Mouse (Mus musculus): ENCODE results near the gene Gm42791.
A peak's percentile ranks its signal among the peaks of the same experiment; 100 is the strongest.

Gm42791 gene

DNA sequence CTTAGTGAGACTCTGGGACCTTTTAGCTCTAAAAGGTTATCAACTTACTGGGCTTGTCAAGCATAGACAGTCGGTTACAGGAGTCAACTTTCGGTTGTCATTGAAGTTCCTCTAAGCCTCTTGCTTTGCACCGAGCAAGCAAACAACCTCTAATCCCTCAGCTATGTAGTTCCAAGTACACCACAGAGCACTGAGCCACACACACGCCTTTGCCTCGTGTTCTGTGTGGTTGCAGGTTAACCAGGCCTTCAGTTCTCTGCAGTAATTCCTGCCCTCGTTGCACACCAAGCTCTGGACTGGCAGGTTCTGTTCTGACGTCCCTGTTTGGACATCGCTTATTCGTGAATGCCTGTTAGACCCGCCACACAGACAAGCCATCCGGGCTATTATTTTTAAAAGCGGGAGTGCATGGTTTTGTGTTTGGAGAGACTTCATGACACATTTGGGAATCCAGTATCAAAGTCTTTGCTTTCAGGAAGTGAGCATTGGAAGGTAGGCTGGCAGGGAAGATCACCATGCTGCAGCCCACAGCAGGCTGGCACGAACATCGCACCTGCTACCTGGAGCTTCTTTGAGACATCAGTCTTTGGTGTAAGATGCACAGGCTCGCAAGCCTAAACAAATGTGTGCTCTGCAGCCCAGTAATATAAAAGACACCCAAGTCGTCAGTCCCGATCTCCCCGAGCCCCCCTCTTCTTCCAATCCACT is 16.3 kb downstream of the Gm42791 start:
- no peak for DNase-seq (ENCODE audit: low spot score in 2 of 2)

DNA sequence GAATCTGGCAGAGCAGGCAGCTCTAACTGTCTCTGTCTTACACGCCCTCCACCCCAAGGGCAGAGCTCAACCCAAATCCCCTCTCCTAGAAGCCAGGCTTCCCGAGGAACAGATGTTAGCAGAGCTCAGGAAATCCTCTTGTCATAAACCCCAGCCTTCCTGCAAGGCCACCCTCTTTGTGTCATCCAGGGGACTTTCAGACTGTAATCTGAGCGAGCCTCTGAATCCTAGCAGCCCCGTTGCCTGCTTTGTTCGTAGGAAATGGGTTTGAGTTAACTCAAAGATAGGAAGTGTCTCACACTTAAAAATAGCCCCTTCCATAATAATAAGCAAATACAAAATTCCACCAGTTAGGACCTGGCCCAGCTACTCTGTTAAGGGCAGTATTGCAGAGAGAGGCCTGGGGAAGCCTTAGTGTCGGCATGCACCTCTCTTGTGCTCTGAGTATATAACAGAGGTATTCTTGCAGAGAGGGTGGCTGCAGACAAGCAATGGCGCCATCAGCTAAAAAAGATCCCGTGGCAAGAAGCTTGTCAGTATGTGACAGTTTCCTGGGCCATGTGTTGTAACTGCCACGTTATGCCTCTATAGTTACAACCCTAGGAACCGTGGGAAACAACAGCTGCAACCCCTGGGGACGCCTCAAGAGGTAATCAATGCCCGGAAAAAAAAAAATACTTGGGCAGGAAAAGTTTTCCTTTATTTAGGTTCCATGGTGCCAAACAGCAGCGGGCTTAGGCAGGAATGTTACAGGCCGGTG is 17.1 kb downstream of the Gm42791 start:
- DNase-seq (ENCODE audit: low spot score in 2 of 2): no peak

DNA sequence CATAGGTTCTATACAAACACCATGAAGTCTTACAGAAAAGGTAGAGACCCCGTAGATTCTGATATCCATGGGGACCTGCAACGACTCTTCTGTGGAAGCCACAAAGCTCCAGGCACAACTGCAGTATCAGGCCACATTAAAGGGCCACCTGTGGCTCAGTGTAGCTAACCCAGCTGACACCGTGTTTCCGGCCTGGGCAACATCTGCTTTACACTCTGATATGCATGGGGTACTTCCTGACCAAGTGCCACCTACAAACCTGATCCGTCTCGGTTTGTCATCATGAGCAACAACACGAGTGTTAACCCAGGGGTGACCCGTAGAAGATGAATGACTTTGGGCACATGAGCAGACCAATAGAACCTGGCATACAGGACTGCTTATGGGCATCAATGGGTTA is 18.1 kb downstream of the Gm42791 start:
- no peak for DNase-seq (ENCODE audit: low spot score in 2 of 2)

GRCm38 (mm10) chr5:148975035-148975434 is 19.9 kb downstream of the Gm42791 start:
- DNase-seq (ENCODE audit: low spot score in 2 of 2): no peak

GRCm38 (mm10) chr5:148973019-148973668 is 21.8 kb downstream of the Gm42791 start:
- DNase-seq (ENCODE audit: low spot score in 2 of 2): peak in 1 of 2 experiments; percentile 15

GRCm38 (mm10) chr5:148972167-148972566 is 22.8 kb downstream of the Gm42791 start:
- no peak for DNase-seq (ENCODE audit: low spot score in 2 of 2)

- no peak for DNase-seq (ENCODE audit: low spot score in 2 of 2)
Observed at GRCm38 (mm10) chr5:148969648-148970047, 25.3 kb downstream of the Gm42791 start.

GRCm38 (mm10) chr5:148968958-148969576 is 25.9 kb downstream of the Gm42791 start:
- DNase-seq (ENCODE audit: low spot score in 2 of 2): no peak

DNA sequence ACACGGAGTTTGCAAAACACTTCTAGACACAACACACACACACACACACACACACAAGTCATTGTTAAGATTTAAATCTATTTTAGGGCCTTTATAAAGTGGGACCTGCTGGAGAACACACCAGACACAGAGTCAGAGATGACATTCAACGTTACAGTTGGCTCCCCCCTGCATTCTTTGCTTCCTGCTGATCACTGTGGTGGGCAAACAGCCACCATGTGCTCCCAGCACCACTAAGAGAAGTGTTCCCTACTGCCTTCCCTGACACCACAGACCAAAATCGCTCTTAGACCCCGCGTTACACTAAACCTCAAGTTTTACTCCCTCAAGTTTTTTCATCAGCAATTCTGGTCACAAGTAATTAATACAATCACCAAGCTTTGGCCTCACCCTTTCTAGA is 26.8 kb downstream of the Gm42791 start:
- no peak for DNase-seq (ENCODE audit: low spot score in 2 of 2)

- no peak for DNase-seq (ENCODE audit: low spot score in 2 of 2)
Observed at GRCm38 (mm10) chr5:148966395-148966794, 28.6 kb downstream of the Gm42791 start.

GRCm38 (mm10) chr5:148965691-148966333 is 29.1 kb downstream of the Gm42791 start:
- DNase-seq (ENCODE audit: low spot score in 2 of 2): peak; percentile 80 to 81

- peak in 1 of 2 experiments; percentile 25 for DNase-seq (ENCODE audit: low spot score in 2 of 2)
Observed at GRCm38 (mm10) chr5:148965089-148965591, 29.8 kb downstream of the Gm42791 start.

- DNase-seq (ENCODE audit: low spot score in 2 of 2): no peak
Observed at GRCm38 (mm10) chr5:148964251-148964650, 30.7 kb downstream of the Gm42791 start.

GRCm38 (mm10) chr5:148960211-148960610 is 34.7 kb downstream of the Gm42791 start:
- no peak for DNase-seq (ENCODE audit: low spot score in 2 of 2)

GRCm38 (mm10) chr5:148959068-148959990 is 35.6 kb downstream of the Gm42791 start:
- peak; percentile 86 to 88 for DNase-seq (ENCODE audit: low spot score in 2 of 2)

DNA sequence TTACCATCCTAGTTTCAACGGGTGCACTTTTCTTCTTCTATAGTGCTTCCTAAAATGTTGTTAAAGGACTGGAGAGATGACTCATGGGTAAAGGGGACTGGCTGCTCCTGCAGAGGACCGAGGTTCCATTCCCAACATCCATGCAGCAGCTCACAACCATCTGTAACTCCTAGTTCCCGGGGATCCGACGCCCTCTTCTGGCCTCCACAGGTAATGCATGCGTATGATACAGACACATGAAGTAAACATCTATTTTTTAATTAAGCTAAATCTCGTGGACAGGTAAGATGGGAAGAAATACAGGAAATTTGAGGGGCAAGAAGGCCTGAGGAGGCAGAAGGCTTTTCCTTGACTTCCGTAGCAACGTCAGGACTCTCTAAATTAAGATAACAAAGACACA is 36.6 kb downstream of the Gm42791 start:
- no peak for DNase-seq (ENCODE audit: low spot score in 2 of 2)

GRCm38 (mm10) chr5:148956898-148957535 is 37.9 kb downstream of the Gm42791 start:
- no peak for DNase-seq (ENCODE audit: low spot score in 2 of 2)

DNA sequence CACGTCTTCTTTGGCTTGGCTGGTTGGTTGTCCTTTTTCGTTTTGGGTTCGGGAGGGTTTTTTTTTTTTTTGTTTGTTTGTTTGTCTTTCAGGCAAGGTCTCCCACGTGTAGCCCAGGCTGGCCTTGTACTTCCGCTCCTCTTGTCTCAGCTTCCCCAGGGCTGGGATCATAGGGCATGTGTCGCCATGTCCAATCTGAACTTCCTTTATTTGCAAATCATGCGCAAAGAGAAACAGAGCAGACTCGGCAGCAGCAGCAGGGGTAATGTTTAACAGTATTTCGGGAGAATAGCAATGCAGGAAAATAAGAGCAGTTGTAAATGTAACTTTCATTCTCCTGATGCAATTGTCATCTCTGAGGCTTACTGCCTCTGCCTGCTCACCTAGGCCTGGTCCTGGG is 38.9 kb downstream of the Gm42791 start:
- no peak for DNase-seq (ENCODE audit: low spot score in 2 of 2)

DNA sequence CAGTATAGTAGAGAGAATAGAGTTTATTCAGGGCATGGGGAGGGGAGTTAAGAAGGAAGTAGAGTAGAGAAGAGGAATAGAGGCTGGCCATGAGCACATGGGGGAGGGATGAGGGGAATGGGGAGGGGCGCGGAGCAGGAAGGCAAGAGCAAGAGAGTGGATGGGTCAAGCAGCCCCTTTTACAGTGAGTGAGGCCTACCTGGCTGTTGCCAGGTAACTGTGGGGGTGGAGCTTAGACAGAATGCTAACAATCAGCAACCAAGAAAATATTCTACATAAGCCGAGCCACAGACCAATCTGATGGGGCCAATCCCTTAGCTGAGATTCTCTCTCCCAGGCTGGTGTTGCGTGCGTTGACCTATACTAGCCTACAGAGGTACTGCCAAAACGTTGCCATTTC is 39.4 kb downstream of the Gm42791 start:
- no peak for DNase-seq (ENCODE audit: low spot score in 2 of 2)
